Mouse (Mus musculus) layer of hippocampus, adult 11-12 months (tissue): ENCODE data around the gene Frmpd4.

ENCODE experiments used
- DNase-seq: peaks from one replicate; pipeline ENCODE4 v3.0.0; 2022; ENCODE audit warnings: low spot score

Gene Frmpd4

GRCm38 (mm10) chrX:168577131-168577530 is at the start of gene Frmpd4:
Gene Frmpd4, minus strand, starts transcription at chrX:168577231.
- no peak for DNase-seq

DNA sequence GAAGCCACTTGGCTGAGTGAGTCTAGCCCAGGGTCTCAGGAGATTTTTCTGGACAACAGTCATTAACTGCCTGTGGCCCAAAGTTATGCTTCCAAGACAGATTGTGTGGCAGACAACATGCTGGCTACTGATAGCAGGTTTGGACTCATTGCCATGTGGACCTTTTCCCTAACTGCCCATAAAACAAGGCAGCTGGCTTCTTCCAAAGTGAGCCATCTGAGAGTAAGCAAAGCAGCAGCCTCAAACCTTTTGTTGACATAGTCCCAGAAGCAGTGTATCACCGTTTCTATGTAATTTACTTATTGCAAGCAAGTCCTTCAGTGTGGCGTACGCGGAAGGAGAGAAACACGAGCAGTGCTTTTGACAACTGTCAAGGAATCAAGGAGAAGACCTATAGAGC is 18.2 kb upstream of the Frmpd4 start:
- DNase-seq: no peak

DNA sequence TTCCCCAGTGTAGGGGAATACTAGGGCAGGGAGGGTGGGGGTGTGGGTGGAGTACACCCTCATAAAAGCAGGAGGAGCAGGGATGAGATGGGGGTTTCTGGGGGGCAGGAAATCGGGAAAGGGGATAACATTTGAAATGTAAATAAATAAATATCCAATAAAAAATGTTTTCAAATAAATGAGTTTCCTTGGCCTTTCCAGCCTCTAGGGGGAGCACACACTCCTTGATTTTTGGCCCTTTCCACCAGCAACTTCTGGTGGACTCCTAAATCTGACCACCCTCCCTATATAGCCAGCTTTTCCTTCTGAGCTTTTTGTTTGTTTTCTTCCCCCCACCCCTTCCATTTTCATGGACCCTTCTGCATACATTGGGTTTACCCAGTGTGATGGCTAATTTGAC is 7.3 kb upstream of the Frmpd4 start:
- DNase-seq: no peak

GRCm38 (mm10) chrX:168571808-168572207 is 5.2 kb downstream of the Frmpd4 start:
- no peak for DNase-seq

DNA sequence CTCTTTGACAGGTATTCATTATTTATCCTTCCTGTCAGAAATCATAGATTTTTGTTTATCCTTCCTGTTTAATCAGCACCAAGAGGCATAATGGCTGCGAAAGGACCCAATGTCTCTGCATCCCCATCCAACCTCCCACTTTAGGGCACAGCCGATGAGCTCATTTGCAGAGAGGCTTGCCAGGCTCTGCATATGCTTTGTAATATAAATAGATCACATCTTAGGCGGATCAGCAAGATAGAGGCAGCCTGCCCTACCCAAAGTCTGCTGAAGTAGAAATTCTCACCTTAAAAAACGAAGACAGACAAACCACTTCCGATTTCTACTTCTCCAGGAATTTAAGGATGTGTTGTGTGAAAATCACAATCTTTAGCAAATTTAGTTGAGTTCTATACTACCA is 7.8 kb downstream of the Frmpd4 start:
- DNase-seq: peak; percentile 9

- no peak for DNase-seq
Observed at GRCm38 (mm10) chrX:168505254-168505653, 71.8 kb downstream of the Frmpd4 start.

- no peak for DNase-seq
Observed at GRCm38 (mm10) chrX:168455233-168455632, 121.8 kb downstream of the Frmpd4 start.

GRCm38 (mm10) chrX:168431206-168431605 is 145.8 kb downstream of the Frmpd4 start:
- DNase-seq: no peak

DNA sequence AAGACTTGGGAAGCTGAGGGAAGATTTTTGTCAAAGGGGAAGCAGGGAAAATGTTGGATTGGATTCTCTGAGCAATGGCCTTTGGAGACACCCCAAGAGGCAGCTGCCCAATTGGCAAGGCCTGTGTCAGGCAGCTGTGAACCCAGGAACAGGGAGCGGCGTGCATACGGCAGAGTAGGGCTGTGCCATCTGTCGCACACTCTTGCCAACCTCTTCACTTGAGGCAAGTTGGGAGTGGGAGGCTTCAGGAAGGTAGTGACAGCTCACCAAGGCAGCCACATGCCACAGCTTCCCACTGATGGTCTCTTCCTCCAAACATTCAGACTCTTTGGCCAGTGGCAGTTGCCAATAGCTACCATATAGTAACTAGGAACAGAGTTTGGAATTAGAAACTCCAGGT is 147.2 kb downstream of the Frmpd4 start:
- DNase-seq: peak; percentile 52

DNA sequence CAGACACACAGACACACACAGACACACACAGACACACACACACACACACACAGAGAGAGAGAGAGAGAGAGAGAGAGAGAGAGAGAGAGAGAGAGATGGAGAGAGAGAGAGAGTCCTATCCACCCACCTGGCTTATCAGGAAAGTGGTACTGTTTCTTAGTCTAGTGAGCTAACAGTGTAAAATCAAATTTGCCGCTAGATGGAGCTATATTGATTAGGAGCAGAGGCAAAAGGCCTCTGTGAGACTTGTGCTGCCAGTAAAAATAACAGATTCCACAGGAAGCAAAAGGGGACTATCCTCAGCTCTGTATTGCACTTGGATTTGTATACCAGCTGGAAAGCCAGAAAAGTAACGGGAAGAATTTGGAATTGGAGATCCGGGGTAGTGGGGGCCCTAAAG is 161.6 kb downstream of the Frmpd4 start:
- peak; percentile 4 for DNase-seq

DNA sequence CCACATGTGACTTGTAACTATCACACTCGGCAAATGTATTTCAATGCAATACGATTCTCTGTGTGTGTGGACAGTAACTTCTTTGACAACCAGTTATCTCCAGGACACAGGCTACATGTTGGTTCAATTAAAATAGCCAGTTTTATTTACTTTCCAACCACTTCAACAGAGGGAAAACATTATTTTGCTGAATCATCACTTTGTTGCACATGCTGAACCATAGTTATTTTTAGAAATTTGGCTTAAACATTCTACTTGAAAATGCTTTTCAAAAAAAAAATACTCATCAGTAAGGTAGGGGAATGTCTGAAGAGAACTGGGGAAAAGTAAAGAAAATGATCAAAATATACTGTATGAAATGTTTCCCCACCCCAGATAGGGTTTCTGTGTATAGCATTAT is 173.5 kb downstream of the Frmpd4 start:
- no peak for DNase-seq

- no peak for DNase-seq
Observed at GRCm38 (mm10) chrX:168350431-168350830, 226.6 kb downstream of the Frmpd4 start.

DNA sequence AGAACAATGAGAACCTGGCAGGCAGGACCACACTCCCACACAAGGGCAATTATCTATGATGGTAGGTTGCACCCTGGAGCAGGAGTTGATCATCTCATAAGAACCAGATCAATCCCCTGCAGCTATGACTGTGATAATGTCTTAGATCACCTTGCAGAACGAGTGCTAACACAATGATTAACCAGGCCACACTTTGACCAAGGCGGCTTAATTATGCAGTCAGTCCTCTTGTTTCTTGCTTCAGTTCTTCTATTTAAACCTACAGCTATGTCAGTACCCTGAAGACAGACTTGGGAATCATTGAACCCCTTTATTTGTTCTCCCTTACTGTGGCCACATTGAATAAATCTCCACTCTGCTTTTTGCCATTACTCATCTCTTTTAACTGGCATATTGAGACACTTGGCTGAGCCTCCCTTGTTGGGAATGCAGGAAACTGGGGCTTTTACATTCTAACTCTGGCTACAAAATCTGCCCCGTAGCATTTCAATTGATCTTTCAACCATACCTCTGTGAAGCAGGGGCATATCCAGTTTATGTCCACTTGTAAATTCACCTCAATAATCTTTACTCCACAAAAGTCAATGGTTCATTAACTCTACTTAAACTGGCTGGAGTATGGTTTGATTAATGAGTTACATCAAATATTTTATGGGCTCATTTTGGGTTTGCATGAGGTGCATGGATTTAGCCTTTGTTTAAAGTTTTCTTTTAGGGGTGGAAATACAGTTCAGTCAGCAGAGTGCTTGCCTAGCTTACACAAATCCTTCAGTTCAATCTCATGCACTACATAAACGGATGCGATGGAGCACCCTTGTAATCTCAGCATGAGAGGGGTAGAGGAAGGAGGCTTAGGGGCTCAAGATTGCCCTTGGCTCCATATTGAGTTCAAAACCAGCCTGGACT is 227.5 kb downstream of the Frmpd4 start:
- DNase-seq: no peak

DNA sequence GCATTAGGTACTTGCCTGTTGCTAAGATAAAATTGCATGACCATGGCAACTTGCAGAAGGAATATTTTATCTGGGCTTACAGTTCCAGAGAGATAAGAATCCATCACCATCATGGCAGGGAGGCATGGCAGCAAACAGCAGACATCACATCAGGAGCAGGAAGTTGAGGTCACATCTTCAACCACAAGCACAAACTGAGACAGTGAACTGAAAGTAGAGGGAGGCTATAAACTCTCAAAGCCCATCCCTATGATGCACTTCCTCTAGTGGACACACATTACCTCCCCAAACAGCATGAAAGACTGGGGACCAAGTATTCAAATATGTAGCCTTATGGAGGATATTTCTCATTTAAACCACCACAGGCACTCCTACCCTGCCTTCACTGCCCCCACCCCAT is 238.8 kb downstream of the Frmpd4 start:
- no peak for DNase-seq

- no peak for DNase-seq
Observed at GRCm38 (mm10) chrX:168325161-168325560, 251.9 kb downstream of the Frmpd4 start.

DNA sequence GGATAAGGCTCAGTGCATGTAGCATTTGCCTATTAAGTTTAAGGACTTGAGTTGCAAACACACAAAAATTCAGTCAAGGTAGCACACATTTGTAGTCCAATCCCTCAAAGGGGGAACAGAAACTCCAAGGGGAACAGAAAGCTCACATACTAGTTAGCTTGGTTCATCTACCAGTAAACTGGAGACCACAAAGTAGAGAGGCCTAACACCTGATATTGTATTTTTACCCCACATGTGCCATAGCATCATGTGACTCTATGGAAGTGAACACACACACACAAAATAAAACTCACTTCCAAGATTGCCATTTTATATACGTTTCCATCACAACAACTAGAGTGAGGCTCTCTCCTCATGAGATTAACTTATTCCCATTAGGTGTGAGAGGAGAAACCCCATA is 264.9 kb downstream of the Frmpd4 start:
- DNase-seq: no peak

DNA sequence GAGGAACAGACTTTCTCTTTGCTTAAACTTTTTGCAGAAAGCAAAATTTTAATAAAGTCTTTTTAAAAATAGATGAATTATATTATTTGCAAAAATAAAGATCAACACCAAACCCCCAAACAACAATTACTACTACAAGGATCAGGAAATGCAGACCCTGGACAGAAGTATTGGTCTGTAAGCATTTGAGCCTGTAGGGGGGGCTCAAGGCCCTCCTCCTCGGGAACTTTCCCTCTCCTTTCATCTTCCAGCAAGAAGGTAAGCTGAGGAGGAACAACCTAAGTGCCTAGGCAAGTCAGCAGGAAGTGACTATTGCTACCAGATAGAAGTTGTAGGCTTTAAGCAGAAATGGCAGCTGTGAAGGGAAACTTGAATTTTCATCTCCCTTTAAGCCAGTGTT is 266.9 kb downstream of the Frmpd4 start:
- DNase-seq: no peak

DNA sequence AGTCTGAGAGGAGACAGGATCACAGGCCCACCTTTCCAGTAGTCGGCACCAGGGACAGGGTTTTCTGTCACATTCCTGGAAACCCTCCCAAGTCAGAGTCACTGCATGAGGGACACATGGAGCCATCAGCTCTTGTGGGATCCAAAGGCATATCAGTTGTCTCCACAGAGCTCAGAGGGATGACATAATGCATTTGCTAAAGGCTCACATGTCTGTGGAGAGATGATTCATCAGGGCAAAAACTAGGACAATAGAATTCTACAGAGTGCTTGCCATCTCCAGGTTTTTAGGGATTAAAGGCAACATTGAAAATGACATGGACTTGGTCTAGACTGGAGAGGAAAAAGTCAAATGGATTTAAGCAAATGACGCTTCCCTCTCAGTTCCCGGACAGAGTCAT is 284.5 kb downstream of the Frmpd4 start:
- no peak for DNase-seq

GRCm38 (mm10) chrX:168207034-168207433 is 370.0 kb downstream of the Frmpd4 start:
- no peak for DNase-seq

DNA sequence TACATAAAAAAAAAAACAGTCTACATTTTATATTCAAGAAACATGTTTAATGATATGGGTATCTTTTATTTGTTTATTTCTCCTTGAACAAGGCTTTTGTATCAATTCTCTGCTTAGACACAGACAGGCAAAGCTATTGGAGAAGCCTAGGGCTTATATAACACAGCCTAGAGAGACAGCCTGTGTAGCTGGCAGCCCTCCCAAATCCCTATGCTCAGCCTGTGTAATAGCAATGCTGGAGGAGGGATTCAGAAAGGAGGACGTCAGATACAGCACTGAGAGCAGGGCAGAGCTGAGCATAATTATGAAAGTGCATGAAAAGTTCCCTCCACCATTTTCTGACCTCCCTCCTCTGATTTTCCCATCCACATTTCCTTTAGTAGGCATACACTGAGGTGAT is 385.1 kb downstream of the Frmpd4 start:
- DNase-seq: peak; percentile 67

GRCm38 (mm10) chrX:168189563-168189962 is 387.5 kb downstream of the Frmpd4 start:
- no peak for DNase-seq

GRCm38 (mm10) chrX:168163001-168163400 is 414.0 kb downstream of the Frmpd4 start:
- no peak for DNase-seq

DNA sequence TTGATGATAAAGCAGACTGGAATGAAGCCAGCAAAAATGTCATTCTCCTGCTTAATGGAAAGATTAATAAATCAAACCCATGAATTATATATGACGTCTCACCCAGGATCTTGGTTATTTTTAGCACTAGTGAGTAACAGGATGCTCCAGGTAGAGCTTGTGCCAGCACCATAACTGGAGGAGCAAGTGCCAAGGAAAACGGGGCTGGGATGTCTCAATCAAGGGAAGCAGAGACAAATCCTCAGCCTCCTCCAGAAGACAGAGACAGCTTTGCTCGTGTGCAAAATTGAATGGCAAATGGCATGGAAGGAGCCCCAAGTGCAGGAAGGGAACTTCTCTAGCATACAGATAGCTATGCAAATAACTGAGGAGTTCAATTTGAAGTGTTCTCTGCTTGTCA is 418.2 kb downstream of the Frmpd4 start:
- no peak for DNase-seq

DNA sequence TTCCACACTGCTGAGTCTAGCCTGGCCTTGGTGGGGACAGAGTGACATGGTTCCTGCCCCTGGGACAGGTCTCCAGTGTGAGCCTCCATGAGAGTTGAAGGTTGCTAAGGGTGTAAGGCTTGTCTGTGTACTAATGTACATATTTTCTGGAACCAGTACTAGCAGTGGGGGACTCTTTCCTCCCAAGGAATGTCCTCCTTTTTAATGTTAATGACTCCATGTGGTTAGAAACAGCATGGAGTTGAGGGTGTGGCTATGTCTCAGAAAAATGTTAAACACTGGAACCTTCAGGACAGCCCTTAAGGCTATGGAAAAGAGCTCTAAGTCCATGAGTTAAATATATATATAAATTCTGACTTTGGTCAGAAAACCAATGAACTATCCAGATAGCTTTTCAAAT is 436.0 kb downstream of the Frmpd4 start:
- no peak for DNase-seq
